Mouse (Mus musculus) megakaryocyte-erythroid progenitor cell, adult 5-6 weeks (primary cell): ENCODE data around the gene Cxcr4. TPM values are rescaled to one million over a fixed set of nuclear protein-coding genes. Genes with fewer than 3 reads are reported as not detected.
"Not testable (repeated sequence)": the region's sequence is repeated elsewhere in the genome, so short reads cannot be mapped to it uniquely, and the experiment has no call there.

Source experiments
- ATAC-seq: replicated peaks from 2 replicates; pipeline ENCODE4 v1.8.0; 2016; ENCODE audit warnings: mild to moderate bottlenecking, inconsistent platforms; ENCODE audit not compliant: severe bottlenecking, poor library complexity, low FRiP score, low TSS enrichment
- total RNA-seq, 2 experiments: library from RNA; stranded (forward) in 1 of 2; stranded (reverse) in 1 of 2; fragments of 200-1000, 215-1000 nt in 1 of 2; fragments of >200 nt in 1 of 2; fragmentation: Nextera tagmentation in 1 of 2; gene quantifications; 2 replicates each; pipeline ENCODE4 v1.2.3; 2014 to 2017

Cxcr4 gene
- total RNA-seq, 2 experiments from 2014 or later, result 29.0 to 35.0 TPM

GRCm38 (mm10) chr1:128602018-128602687 is 10.1 kb upstream of the Cxcr4 start:
- ATAC-seq, result no peak

- no peak for ATAC-seq
These were observed 9.2 kb upstream of the Cxcr4 start for GRCm38 (mm10) chr1:128601307-128601706.

- no peak for ATAC-seq
These were observed 8.5 kb upstream of the Cxcr4 start for GRCm38 (mm10) chr1:128600549-128600948.

GRCm38 (mm10) chr1:128597209-128597782 is 5.2 kb upstream of the Cxcr4 start:
- no peak for ATAC-seq

GRCm38 (mm10) chr1:128595528-128595927 is 3.4 kb upstream of the Cxcr4 start:
- no peak for ATAC-seq

GRCm38 (mm10) chr1:128595105-128595420 is 3.0 kb upstream of the Cxcr4 start:
- ATAC-seq, result no peak

GRCm38 (mm10) chr1:128594353-128595104 is 2.4 kb upstream of the Cxcr4 start:
- no peak for ATAC-seq

GRCm38 (mm10) chr1:128592961-128593501 is 938 bp upstream of the Cxcr4 start:
- ATAC-seq, result peak; percentile 16; the same call in 1 of the 2 replicates

- no peak for ATAC-seq
These were observed 327 bp downstream of the Cxcr4 start for GRCm38 (mm10) chr1:128591721-128592210.

GRCm38 (mm10) chr1:128590816-128591720 is 1.0 kb downstream of the Cxcr4 start:
- ATAC-seq, result peak; percentile 46

- no peak for ATAC-seq
These were observed 2.1 kb downstream of the Cxcr4 start for GRCm38 (mm10) chr1:128590011-128590410.

- no peak for ATAC-seq
These were observed 2.6 kb downstream of the Cxcr4 start for GRCm38 (mm10) chr1:128589488-128589887.

- no peak for ATAC-seq
These were observed 3.8 kb downstream of the Cxcr4 start for GRCm38 (mm10) chr1:128588337-128588736.

- ATAC-seq, result no peak
These were observed 4.9 kb downstream of the Cxcr4 start for GRCm38 (mm10) chr1:128586928-128587780.

GRCm38 (mm10) chr1:128586162-128586927 is 5.7 kb downstream of the Cxcr4 start:
- no peak for ATAC-seq

GRCm38 (mm10) chr1:128585396-128586161 is 6.5 kb downstream of the Cxcr4 start:
- ATAC-seq, result no peak

GRCm38 (mm10) chr1:128584716-128585115 is 7.4 kb downstream of the Cxcr4 start:
- ATAC-seq, result not testable (repeated sequence)
